ENCODE assay signal across 14 mouse cellular contexts in the genomic region with DNA sequence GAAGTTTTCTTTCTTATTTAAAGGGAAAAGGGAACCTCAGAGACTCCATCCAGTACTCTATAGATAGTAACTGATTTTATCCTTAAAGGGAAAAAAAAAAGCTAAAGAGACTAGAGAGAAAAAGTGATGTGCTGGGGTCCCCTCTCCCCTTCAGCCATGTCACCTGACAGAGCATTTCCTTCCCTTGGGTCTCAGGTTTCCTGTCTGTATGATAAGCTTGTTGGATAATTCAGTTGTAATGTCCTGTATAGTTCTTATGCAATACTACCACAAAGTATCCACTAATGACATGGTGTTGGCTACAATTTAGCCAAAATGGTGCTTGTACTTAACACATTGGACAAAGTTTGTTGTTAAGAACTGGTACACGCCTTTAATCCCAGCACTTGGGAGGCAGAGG. TPM values are rescaled to one million over a fixed set of nuclear protein-coding genes. Genes with fewer than 3 reads are reported as not detected.
"Had no signal": no experiment of that assay in that cellular context is flagged by ENCODE, and none has a peak within 500 bp of the region (broad histone marks: within the 10 kb centered on the region; RNA-seq: fewer than 3 reads in every experiment).

No protein-coding gene starts in this region.

- DNase-seq: kidney, adult 9 months; lung, adult 2 months; lung, postnatal 36 days; right cerebral cortex, postnatal 14 days; thymus, postnatal 14 days had no signal

- H3K9me3 ChIP-seq: limb, embryonic 10.5 days; midbrain, embryonic 12.5 days had no signal

- H3K4me2 ChIP-seq: midbrain, embryonic 12.5 days had no signal

- H3K27me3 ChIP-seq: midbrain, embryonic 12.5 days had no signal

- ATAC-seq: intestine, postnatal 0 days; lung, postnatal 0 days; midbrain, embryonic 16.5 days had no signal

- H3K27ac ChIP-seq: left cerebral cortex, adult 2 months; limb, embryonic 10.5 days; liver, embryonic 14.5 days; midbrain, embryonic 12.5 days had no signal

- H3K4me3 ChIP-seq: layer of hippocampus, adult 2 months; left cerebral cortex, adult 2 months; limb, embryonic 10.5 days; midbrain, embryonic 12.5 days had no signal

- H3K9ac ChIP-seq: liver, embryonic 14.5 days; midbrain, embryonic 12.5 days had no signal

RNA-seq across cellular contexts. Expression of a gene that starts 25.3 kb away (rescaled TPM):
- total RNA-seq: megakaryocyte-erythroid progenitor cell, adult 5-6 weeks had no signal
- polyA plus RNA-seq: limb, embryonic 10.5 days; liver, embryonic 14.5 days; lung, adult 2 months had no signal
